Mouse (Mus musculus) thymus, postnatal 10 days (tissue): Measurements from ENCODE around the gene Mgmt.

Experiments
- DNase-seq, 2 experiments: peaks; one replicate each; pipeline ENCODE4 v3.0.0; 2021; ENCODE audit warnings: low spot score in 2 of 2

Gene Mgmt

GRCm38 (mm10) chr7:137121243-137121858 lies 226.9 kb downstream of the Mgmt start:
- no peak for DNase-seq

- no peak for DNase-seq
Observed at GRCm38 (mm10) chr7:137128726-137129125, 234.3 kb downstream of the Mgmt start.

DNA sequence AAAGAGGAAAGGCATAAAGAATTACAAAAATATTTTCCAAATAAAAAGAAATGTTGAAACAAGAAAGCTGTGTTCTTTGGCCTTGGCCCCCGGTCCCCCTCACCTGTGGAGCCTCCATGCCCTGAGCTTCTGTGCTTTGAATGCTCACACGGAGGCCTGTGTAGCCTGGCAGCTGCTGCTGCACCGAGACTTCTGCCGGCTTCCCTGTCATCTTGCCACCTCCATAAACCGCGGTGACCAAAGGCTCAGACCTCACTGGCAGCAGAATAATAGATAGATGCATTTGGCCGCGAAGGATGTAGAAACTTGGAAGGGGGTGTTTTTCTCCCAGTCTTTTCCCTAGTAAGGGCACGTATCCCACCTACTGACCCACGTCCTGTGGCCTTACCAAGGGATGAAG lies 235.8 kb downstream of the Mgmt start:
- no peak for DNase-seq

- DNase-seq, result no peak
Observed at GRCm38 (mm10) chr7:137131957-137132356, 237.5 kb downstream of the Mgmt start.

GRCm38 (mm10) chr7:137138101-137138500 lies 243.7 kb downstream of the Mgmt start:
- no peak for DNase-seq

GRCm38 (mm10) chr7:137140321-137140720 lies 245.9 kb downstream of the Mgmt start:
- DNase-seq, result no peak

DNA sequence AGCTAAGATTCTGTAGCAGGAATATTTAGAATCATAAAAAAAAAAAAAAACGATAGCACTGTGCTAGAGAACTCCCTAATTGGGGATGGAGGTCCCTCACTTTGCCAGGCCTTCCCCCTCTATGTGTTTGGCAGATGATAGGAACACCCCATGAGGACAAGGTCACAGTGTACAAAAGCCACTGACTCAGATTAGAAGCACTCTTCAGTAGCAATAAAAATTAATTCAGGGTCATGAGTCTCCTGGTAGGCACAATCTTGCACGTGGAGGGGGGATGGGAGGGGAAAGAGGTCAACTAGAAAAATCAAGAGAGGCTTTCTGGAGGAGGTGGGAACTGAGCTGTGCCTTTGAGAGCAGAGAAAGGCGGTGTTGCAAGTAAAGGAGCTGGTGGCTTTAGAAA lies 247.0 kb downstream of the Mgmt start:
- DNase-seq, result no peak

GRCm38 (mm10) chr7:137147101-137147500 lies 252.7 kb downstream of the Mgmt start:
- DNase-seq, result no peak

DNA sequence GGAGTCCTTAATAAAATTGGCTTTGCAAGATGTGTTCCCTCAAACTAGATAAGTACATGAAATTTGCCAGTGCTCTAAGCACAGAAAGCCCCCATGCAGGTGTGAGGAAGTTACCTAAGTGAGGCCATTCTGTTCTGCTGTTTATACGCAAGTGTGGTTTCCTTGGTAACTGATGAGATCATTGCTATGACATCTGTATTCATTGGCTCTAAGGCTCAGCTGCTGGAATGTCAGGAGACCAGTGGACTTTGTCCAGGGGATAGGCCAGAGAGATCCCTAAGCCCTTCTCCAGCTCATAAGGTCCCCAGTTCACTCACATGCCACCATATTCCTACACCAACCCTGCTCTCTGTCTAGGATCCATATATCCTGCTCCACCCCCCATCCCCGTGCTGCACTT lies 257.4 kb downstream of the Mgmt start:
- DNase-seq, result no peak

GRCm38 (mm10) chr7:137154623-137155022 lies 260.2 kb downstream of the Mgmt start:
- DNase-seq, result no peak

DNA sequence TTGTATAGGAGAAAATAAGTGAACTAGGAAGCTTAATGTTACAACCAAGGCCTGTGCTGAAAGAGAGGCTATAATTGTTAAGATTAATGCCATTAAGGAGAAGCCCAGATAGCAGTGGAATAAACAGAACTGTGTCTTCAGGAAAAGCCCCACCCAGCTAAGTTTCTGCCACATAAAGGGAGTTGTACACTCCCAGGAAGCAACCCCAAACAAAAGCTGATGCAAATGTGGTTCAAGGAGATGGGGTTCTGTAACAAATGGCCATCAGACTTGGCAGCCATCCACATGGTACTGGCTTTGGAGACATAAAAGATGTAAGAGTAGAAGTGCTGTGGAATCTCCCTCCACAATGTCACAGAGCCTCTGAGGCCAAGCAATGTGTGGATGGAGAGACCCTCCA lies 264.7 kb downstream of the Mgmt start:
- no peak for DNase-seq

GRCm38 (mm10) chr7:137172278-137172677 lies 277.9 kb downstream of the Mgmt start:
- DNase-seq, result no peak
